Mouse (Mus musculus) lung, postnatal 0 days (tissue): ENCODE measurements around the gene Onecut1. TPM values are rescaled to one million over a fixed set of nuclear protein-coding genes. Genes with fewer than 3 reads are reported as not detected.

Experiments used
- ATAC-seq: fragments of 200-750 bp; cut with Nextera tagmentation; 2 replicates; pipeline ENCODE4 v1.8.0; 2017; ENCODE audit warnings: moderate library complexity
- DNase-seq: peaks from one replicate; pipeline ENCODE4 v3.0.0-alpha.2; 2016; ENCODE audit warnings: low spot score
- H3K27ac ChIP-seq: fragments of 300-500 bp; sonication (generic); 2 replicates; pipeline ENCODE4 v1.5.1; 2014; ENCODE audit warnings: antibody characterized with exemption, mild to moderate bottlenecking, low read length, mixed read lengths
- H3K27me3 ChIP-seq: fragments of 300-500 bp; sonication (generic); replicated peaks from 2 replicates; pipeline ENCODE4 v1.6.1; 2014; ENCODE audit warnings: low read length, mixed read lengths; ENCODE audit not compliant: insufficient read depth
- H3K36me3 ChIP-seq: fragments of 300-500 bp; sonication (generic); 2 replicates; pipeline ENCODE4 v1.6.1; 2014; ENCODE audit warnings: low read length, mixed read lengths; ENCODE audit not compliant: insufficient read depth
- H3K4me1 ChIP-seq: fragments of 300-500 bp; sonication (generic); 2 replicates; pipeline ENCODE4 v1.6.1; 2014; ENCODE audit warnings: antibody characterized with exemption, low read depth, low read length, mixed read lengths; ENCODE audit not compliant: insufficient read depth
- H3K4me2 ChIP-seq: fragments of 300-500 bp; sonication (generic); replicated peaks from 2 replicates; pipeline ENCODE4 v1.6.1; 2014; ENCODE audit warnings: low read depth, mild to moderate bottlenecking, low read length, moderate library complexity, mixed read lengths
- H3K4me3 ChIP-seq: fragments of 300-500 bp; sonication (generic); 2 replicates; pipeline ENCODE4 v1.5.1; 2014; ENCODE audit warnings: low read depth, low read length
- H3K9ac ChIP-seq: fragments of 300-500 bp; sonication (generic); replicated peaks from 2 replicates; pipeline ENCODE4 v1.6.1; 2014; ENCODE audit warnings: low read depth, mild to moderate bottlenecking
- H3K9me3 ChIP-seq: fragments of 300-500 bp; sonication (generic); 2 replicates; pipeline ENCODE4 v1.6.1; 2016; ENCODE audit warnings: low read length, mixed read lengths
- CTCF ChIP-seq: IDR thresholded peaks from 2 replicates; pipeline ENCODE4 v1.5.1; 2016; ENCODE audit warnings: antibody characterized with exemption, mild to moderate bottlenecking
- EP300 ChIP-seq: IDR thresholded peaks from 2 replicates; pipeline ENCODE4 v1.6.1; 2016; ENCODE audit warnings: antibody characterized with exemption, mild to moderate bottlenecking, control low read depth
- WGBS: fragments of 180-500 bp; shearing (Covaris S2); extraction: QIAGEN DNeasy Blood & Tissue Kit; methylation state at CpG from one replicate; pipeline ENCODE4 v1.1.7; 2014; 5-methylcytosine and 5-hydroxymethylcytosine counted together
- polyA plus RNA-seq: library from polyadenylated mRNA; unstranded; fragments of >200 nt; fragmentation: Nextera tagmentation; extraction: Ambion mirVana; gene quantifications from 2 replicates; pipeline ENCODE4 v1.2.1, GENCODE M21; 2015

Onecut1 gene
- polyA plus RNA-seq, 1 experiment from 2014 or later, result not detected

- Histone ChIP-seq H3K4me3 (no peak overlapping the region), H3K27ac (no peak overlapping the region), H3K27me3 (peaks cover 82% of the 10 kb centered on the region), H3K36me3 (no peaks in the 10 kb centered on the region), H3K9me3 (no peaks in the 10 kb centered on the region), H3K4me1 (peaks cover 6% of the 10 kb centered on the region; the same call in 1 of the 2 replicates), H3K9ac (no peak overlapping the region), H3K4me2 (no peak overlapping the region)
- no peak for DNase-seq
- WGBS, result 3% methylated on average over 27 of the region's 28 CpGs
- no peak for TF ChIP-seq CTCF
- TF ChIP-seq EP300, result no peak
- ATAC-seq, result no peak
Observed at GRCm38 (mm10) chr9:74853191-74854072, 8.3 kb upstream of the Onecut1 start.

GRCm38 (mm10) chr9:74854073-74854591, 7.6 kb upstream of the Onecut1 start:
- no peak overlapping the region for H3K4me3 ChIP-seq
- no peaks in the 10 kb centered on the region for H3K36me3 ChIP-seq
- H3K9ac ChIP-seq, result no peak overlapping the region
- TF ChIP-seq EP300 (no peak), CTCF (no peak)
- H3K9me3 ChIP-seq, result no peaks in the 10 kb centered on the region
- peaks cover 83% of the 10 kb centered on the region for H3K27me3 ChIP-seq
- ATAC-seq, result no peak
- H3K27ac ChIP-seq, result no peak overlapping the region
- under 1% methylated on average over 25 of the region's 25 CpGs for WGBS
- no peak for DNase-seq
- peaks cover 2% of the 10 kb centered on the region; the same call in 1 of the 2 replicates for H3K4me1 ChIP-seq
- no peak overlapping the region for H3K4me2 ChIP-seq

DNA sequence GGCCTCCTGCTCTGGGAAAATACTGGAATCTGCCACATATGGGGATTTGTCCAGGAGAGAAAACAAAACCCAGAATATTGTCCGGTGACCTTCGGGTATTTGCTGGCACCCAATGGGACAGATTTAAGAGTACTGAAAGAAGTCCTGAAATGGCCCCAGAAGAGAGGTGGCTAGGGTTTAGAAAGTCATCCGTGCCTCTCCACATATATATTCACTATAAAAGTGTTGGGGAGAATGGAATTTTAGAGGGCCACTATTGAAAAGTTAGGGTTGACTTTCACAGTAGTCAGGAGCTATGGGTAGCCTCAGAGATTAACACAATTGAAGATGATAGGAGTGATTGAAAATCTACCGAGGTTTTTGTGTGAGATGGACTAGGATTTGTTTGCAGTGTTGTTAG, 6.3 kb upstream of the Onecut1 start:
- WGBS, result 6% methylated on average over 4 of the region's 4 CpGs
- no peak overlapping the region for H3K4me2 ChIP-seq
- no peaks in the 10 kb centered on the region for H3K9me3 ChIP-seq
- no peak overlapping the region for H3K4me3 ChIP-seq
- H3K27me3 ChIP-seq, result peaks cover 83% of the 10 kb centered on the region
- TF ChIP-seq EP300 (no peak), CTCF (no peak)
- no peak overlapping the region for H3K27ac ChIP-seq
- DNase-seq, result no peak
- H3K4me1 ChIP-seq, result no peaks in the 10 kb centered on the region
- ATAC-seq, result no peak
- H3K36me3 ChIP-seq, result no peaks in the 10 kb centered on the region
- no peak overlapping the region for H3K9ac ChIP-seq

DNA sequence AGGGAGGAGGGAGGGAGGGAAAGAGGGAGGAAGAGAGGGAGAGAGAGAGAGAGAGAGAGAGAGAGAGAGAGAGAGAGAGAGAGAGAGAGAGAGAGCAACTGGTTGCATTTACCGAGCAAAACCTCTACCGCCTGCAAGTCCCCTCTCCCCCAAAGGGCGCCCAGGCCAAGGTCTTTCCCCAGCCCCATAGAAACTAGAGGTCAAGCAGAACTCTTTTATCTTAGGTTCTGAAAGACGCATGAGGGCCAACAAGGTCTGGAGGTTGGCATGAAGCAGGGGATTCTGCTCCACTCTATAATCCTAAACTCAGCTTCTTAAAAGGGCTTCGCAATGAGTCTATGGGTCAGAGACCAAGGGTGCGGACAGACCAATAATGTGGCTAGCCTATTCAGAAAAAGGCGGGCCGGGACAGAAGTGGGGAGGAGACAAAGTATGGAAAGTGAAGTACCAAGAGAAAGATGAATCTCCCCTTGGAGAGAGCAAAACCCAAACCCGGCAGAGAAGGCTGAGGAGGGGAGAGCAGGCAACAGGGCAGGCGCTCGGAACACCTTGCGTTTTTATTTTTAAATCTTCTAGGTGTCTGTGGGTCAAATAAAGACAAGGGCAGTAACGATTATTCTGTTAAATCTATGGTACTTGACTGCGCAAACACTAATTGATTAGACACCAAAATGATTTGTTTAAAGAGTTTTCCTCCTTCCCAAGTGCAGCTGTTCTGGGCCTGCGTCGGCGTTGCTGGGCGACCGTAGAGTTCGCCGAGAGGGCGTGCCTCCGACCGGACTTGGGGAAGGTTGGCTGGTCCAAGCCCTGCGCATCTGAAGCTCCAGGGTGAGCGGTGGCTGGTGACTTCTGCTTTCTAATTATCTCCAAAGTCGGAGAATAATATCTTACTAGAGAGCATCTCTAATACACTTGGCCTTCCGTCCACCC, 4.9 kb upstream of the Onecut1 start:
- H3K27me3 ChIP-seq, result peaks cover 83% of the 10 kb centered on the region
- ATAC-seq, result no peak

GRCm38 (mm10) chr9:74857508-74857840, 4.2 kb upstream of the Onecut1 start:
- H3K4me2 ChIP-seq, result no peak overlapping the region
- peaks cover 10% of the 10 kb centered on the region; the same call in 1 of the 2 replicates for H3K4me1 ChIP-seq
- no peaks in the 10 kb centered on the region for H3K9me3 ChIP-seq
- no peaks in the 10 kb centered on the region for H3K36me3 ChIP-seq
- peaks cover 83% of the 10 kb centered on the region for H3K27me3 ChIP-seq
- no peak overlapping the region for H3K27ac ChIP-seq
- 3% methylated on average over 7 of the region's 7 CpGs for WGBS
- ATAC-seq (no peak), DNase-seq (no peak)
- TF ChIP-seq CTCF (no peak), EP300 (no peak)
- no peak overlapping the region for H3K4me3 ChIP-seq
- H3K9ac ChIP-seq, result no peak overlapping the region

More for the DNA sequence above, 4.9 kb upstream of the Onecut1 start:
- no peak overlapping the region for H3K4me2 ChIP-seq
- no peaks in the 10 kb centered on the region for H3K9me3 ChIP-seq
- no peak overlapping the region for H3K4me3 ChIP-seq
- H3K9ac ChIP-seq, result no peak overlapping the region
- 0 out of 2 replicates have a peak, but pooled peaks cover 4% of the 10 kb centered on the region for H3K4me1 ChIP-seq
- DNase-seq, result no peak
- 2% methylated on average over 28 of the region's 28 CpGs for WGBS
- no peaks in the 10 kb centered on the region for H3K36me3 ChIP-seq
- no peak overlapping the region for H3K27ac ChIP-seq
- TF ChIP-seq CTCF (no peak), EP300 (no peak)

GRCm38 (mm10) chr9:74858111-74858510, 3.6 kb upstream of the Onecut1 start:
- Histone ChIP-seq H3K4me3 (no peak overlapping the region), H3K9ac (no peak overlapping the region), H3K4me1 (peaks cover 13% of the 10 kb centered on the region; the same call in 1 of the 2 replicates), H3K27me3 (peaks cover 83% of the 10 kb centered on the region), H3K4me2 (no peak overlapping the region), H3K36me3 (no peaks in the 10 kb centered on the region), H3K9me3 (no peaks in the 10 kb centered on the region), H3K27ac (no peak overlapping the region)
- ATAC-seq (no peak), DNase-seq (no peak)
- TF ChIP-seq EP300 (no peak), CTCF (no peak)
- 8% methylated on average over 5 of the region's 5 CpGs for WGBS
